Mouse (Mus musculus) hindbrain, embryonic 12.5 days (tissue): Measurements from ENCODE around the gene Eid2. TPM values are rescaled to one million over a fixed set of nuclear protein-coding genes. Genes with fewer than 3 reads are reported as not detected.

Source experiments
- ATAC-seq: fragments of 200-750 bp; cut with Nextera tagmentation; 2 replicates; pipeline ENCODE4 v1.8.0; 2017; ENCODE audit warnings: moderate TSS enrichment; ENCODE audit not compliant: low FRiP score
- H3K27ac ChIP-seq: fragments of 300-500 bp; sonication (generic); 2 replicates; pipeline ENCODE4 v1.5.1; 2016; ENCODE audit warnings: mild to moderate bottlenecking
- H3K27me3 ChIP-seq: fragments of 300-500 bp; sonication (generic); 2 replicates; pipeline ENCODE4 v1.6.1; 2016; ENCODE audit warnings: mild to moderate bottlenecking
- H3K36me3 ChIP-seq: fragments of 300-500 bp; sonication (generic); 2 replicates; pipeline ENCODE4 v1.6.1; 2016; ENCODE audit warnings: mild to moderate bottlenecking
- H3K4me1 ChIP-seq: fragments of 300-500 bp; sonication (generic); 2 replicates; pipeline ENCODE4 v1.6.1; 2016
- H3K4me2 ChIP-seq: fragments of 300-500 bp; sonication (generic); replicated peaks from 2 replicates; pipeline ENCODE4 v1.6.1; 2016; ENCODE audit warnings: mild to moderate bottlenecking
- H3K4me3 ChIP-seq: fragments of 300-500 bp; sonication (generic); 2 replicates; pipeline ENCODE4 v1.5.1; 2016; ENCODE audit warnings: mild to moderate bottlenecking
- H3K9ac ChIP-seq: fragments of 300-500 bp; sonication (generic); 2 replicates; pipeline ENCODE4 v1.6.1; 2016; ENCODE audit warnings: mild to moderate bottlenecking, moderate library complexity
- H3K9me3 ChIP-seq: fragments of 300-500 bp; sonication (generic); replicated peaks from 2 replicates; pipeline ENCODE4 v1.6.1; 2016; ENCODE audit warnings: mild to moderate bottlenecking
- WGBS: fragments of 180-500 bp; shearing (Covaris S2); methylation state at CpG from one replicate; pipeline ENCODE4 v1.1.7; 2016; 5-methylcytosine and 5-hydroxymethylcytosine counted together
- polyA plus RNA-seq: library from polyadenylated mRNA; unstranded; fragments of >200 nt; fragmentation: Nextera tagmentation; extraction: Ambion mirVana; gene quantifications from 2 replicates; pipeline ENCODE4 v1.2.1, GENCODE M21; 2016

The Eid2 gene
- polyA plus RNA-seq, 1 experiment from 2014 or later = 19.3 TPM

GRCm38 (mm10) chr7:28298837-28299625, 31.4 kb downstream of the Eid2 start:
- Histone ChIP-seq H3K9me3 (no peaks in the 10 kb centered on the region), H3K4me2 (peak overlapping the region; percentile 62), H3K27me3 (peaks cover 55% of the 10 kb centered on the region), H3K4me1 (peaks cover 42% of the 10 kb centered on the region), H3K9ac (peak overlapping the region; percentile 24), H3K36me3 (no peaks in the 10 kb centered on the region), H3K27ac (peak overlapping the region; percentile 31; the same call in 1 of the 2 replicates), H3K4me3 (peak overlapping the region; percentile 25)
- ATAC-seq = peak; percentile 22; the same call in 1 of the 2 replicates
- 15% methylated on average over 43 of the region's 43 CpGs for WGBS

GRCm38 (mm10) chr7:28301616-28302433, 34.1 kb downstream of the Eid2 start, which contains the start of gene Dll3:
Gene Dll3 (minus strand): TSS chr7:28302238.
- Histone ChIP-seq H3K9ac (peak within 1 kb of the TSS; percentile 74), H3K4me1 (peaks cover 33% of the 10 kb centered on the region), H3K4me3 (peak within 1 kb of the TSS; percentile 47), H3K9me3 (no peaks in the 10 kb centered on the region), H3K27ac (peak within 1 kb of the TSS; percentile 89), H3K27me3 (peaks cover 28% of the 10 kb centered on the region), H3K4me2 (peak within 1 kb of the TSS; percentile 62), H3K36me3 (peaks cover 21% of the 10 kb centered on the region)
- WGBS = 1% methylated on average over 30 of the region's 30 CpGs
- peak; percentile 79 for ATAC-seq

GRCm38 (mm10) chr7:28305641-28306040, 38.0 kb downstream of the Eid2 start:
- ATAC-seq = no peak
- peaks cover 37% of the 10 kb centered on the region for H3K4me1 ChIP-seq
- WGBS = 88% methylated on average over 10 of the region's 10 CpGs
- H3K9ac ChIP-seq = no peak overlapping the region
- peaks cover 52% of the 10 kb centered on the region for H3K36me3 ChIP-seq
- H3K4me2 ChIP-seq = no peak overlapping the region
- H3K9me3 ChIP-seq = no peaks in the 10 kb centered on the region
- no peak overlapping the region for H3K27ac ChIP-seq
- no peak overlapping the region for H3K4me3 ChIP-seq
- peaks cover 10% of the 10 kb centered on the region; the same call in 1 of the 2 replicates for H3K27me3 ChIP-seq

- 94% methylated on average over 8 of the region's 8 CpGs for WGBS
- no peak for ATAC-seq
- Histone ChIP-seq H3K4me3 (no peak overlapping the region), H3K9me3 (no peaks in the 10 kb centered on the region), H3K36me3 (peaks cover 52% of the 10 kb centered on the region), H3K9ac (no peak overlapping the region), H3K4me1 (peaks cover 38% of the 10 kb centered on the region), H3K4me2 (no peak overlapping the region), H3K27me3 (peaks cover 5% of the 10 kb centered on the region; the same call in 1 of the 2 replicates), H3K27ac (no peak overlapping the region)
These were observed 38.5 kb downstream of the Eid2 start for GRCm38 (mm10) chr7:28306216-28306615.

DNA sequence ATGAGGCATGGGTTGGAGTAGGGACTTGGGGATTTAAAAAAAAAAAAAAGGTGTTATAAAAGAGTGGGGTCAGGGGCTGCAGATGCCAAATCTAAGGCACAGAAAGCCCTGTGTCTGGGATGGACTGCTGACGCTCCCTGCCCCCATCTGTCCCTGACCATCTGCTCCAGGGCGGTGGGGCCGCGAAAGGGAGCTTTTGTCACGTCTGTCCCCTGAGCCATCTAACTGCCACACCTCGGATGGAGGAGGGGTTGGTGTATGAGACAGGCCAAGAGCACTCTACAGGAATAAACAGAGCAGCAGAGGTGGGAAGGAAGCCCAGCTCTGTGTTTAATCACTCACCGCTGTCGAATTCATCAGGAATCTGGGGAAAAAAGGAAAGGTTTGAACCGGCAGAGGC, 42.1 kb downstream of the Eid2 start:
- Histone ChIP-seq H3K36me3 (peaks cover 54% of the 10 kb centered on the region), H3K27ac (peak overlapping the region; percentile 58), H3K4me1 (peaks cover 24% of the 10 kb centered on the region), H3K9me3 (no peaks in the 10 kb centered on the region), H3K9ac (no peak overlapping the region), H3K27me3 (no peaks in the 10 kb centered on the region), H3K4me2 (peak overlapping the region; percentile 89; the same call in 1 of the 2 replicates), H3K4me3 (no peak overlapping the region; the same call in 1 of the 2 replicates)
- WGBS = 35% methylated on average over 9 of the region's 9 CpGs
- peak; percentile 21; the same call in 1 of the 2 replicates for ATAC-seq

DNA sequence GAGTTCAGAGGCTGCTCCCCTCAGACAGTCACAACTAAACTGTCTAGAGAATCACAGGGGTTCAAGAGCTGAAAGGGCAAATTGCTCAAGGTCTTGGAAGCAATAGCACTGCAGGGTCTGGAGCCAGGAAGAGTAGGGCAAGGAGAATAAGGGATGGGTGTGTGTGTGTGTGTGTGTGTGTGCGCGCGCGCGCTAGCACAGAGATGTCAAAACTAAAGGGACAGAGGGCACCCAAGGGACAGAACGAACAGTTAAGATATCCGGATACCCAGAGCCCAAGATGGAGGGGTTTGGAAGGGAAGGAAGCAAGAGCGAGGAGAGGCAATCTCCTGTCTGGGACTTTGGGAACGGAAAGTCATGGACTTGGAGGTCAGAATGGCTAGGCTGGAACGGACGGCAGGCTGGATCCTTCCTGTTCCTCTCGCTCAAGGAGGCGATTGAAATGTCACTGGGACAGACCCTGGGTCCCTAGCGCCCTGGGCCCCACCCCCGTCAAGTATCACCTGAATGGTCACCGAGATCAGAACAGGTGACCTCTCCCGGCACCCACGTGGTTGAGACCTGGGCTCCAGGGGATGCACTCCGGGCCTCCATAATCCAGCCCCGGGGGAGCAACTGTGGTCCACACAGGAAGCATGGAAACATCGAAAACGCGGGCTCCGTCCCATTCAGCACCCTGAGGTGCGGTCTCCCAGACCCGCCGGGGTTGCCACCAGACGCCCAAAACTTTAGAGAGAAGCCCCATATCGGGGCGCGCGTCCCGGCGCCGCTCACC, 43.7 kb downstream of the Eid2 start:
- peaks cover 24% of the 10 kb centered on the region for H3K4me1 ChIP-seq
- WGBS = 6% methylated on average over 35 of the region's 35 CpGs
- H3K36me3 ChIP-seq = peaks cover 54% of the 10 kb centered on the region
- no peaks in the 10 kb centered on the region for H3K9me3 ChIP-seq
- peak; percentile 65; the same call in 1 of the 2 replicates for ATAC-seq
- no peaks in the 10 kb centered on the region for H3K27me3 ChIP-seq
- H3K4me2 ChIP-seq = peak overlapping the region; percentile 89
- H3K9ac ChIP-seq = peak overlapping the region; percentile 78
- peak overlapping the region; percentile 69 for H3K27ac ChIP-seq
- peak overlapping the region; percentile 65 for H3K4me3 ChIP-seq

- Histone ChIP-seq H3K27me3 (no peaks in the 10 kb centered on the region), H3K9me3 (no peaks in the 10 kb centered on the region), H3K9ac (peak within 1 kb of the TSS; percentile 78), H3K4me3 (peak within 1 kb of the TSS; percentile 65), H3K4me2 (peak within 1 kb of the TSS; percentile 89), H3K36me3 (peaks cover 54% of the 10 kb centered on the region), H3K4me1 (peaks cover 24% of the 10 kb centered on the region), H3K27ac (peak within 1 kb of the TSS; percentile 69)
- WGBS = 2% methylated on average over 43 of the region's 45 CpGs
- peak; percentile 93 for ATAC-seq
These were observed 44.4 kb downstream of the Eid2 start, which contains the start of gene Timm50 for GRCm38 (mm10) chr7:28311926-28312543. Gene Timm50 (minus strand): TSS chr7:28312072.

- Histone ChIP-seq H3K4me3 (no peak overlapping the region), H3K36me3 (peaks cover 86% of the 10 kb centered on the region), H3K9me3 (no peaks in the 10 kb centered on the region), H3K4me2 (no peak overlapping the region), H3K27me3 (no peaks in the 10 kb centered on the region), H3K27ac (no peak overlapping the region), H3K9ac (no peak overlapping the region), H3K4me1 (no peaks in the 10 kb centered on the region)
- ATAC-seq = no peak
- WGBS = 93% methylated on average over 3 of the region's 3 CpGs
These were observed 50.4 kb downstream of the Eid2 start for GRCm38 (mm10) chr7:28318036-28318435.

- Histone ChIP-seq H3K27ac (no peak overlapping the region), H3K9ac (no peak overlapping the region), H3K4me3 (no peak overlapping the region)
These were observed 51.0 kb downstream of the Eid2 start for GRCm38 (mm10) chr7:28318714-28319113.

More at GRCm38 (mm10) chr7:28318714-28319113, 51.0 kb downstream of the Eid2 start:
- WGBS = 95% methylated on average over 17 of the region's 17 CpGs
- ATAC-seq = no peak
- Histone ChIP-seq H3K4me2 (no peak overlapping the region), H3K9me3 (no peaks in the 10 kb centered on the region), H3K36me3 (peaks cover 92% of the 10 kb centered on the region), H3K4me1 (no peaks in the 10 kb centered on the region), H3K27me3 (no peaks in the 10 kb centered on the region)
